Mouse (Mus musculus) urinary bladder, postnatal 36 days (tissue): Measurements from ENCODE around the gene E030018B13Rik.

Source experiments
- DNase-seq, 2 experiments: peaks; one replicate each; pipeline ENCODE4 v3.0.0; 2022; ENCODE audit warnings: low spot score in 2 of 2, mixed read lengths in 1 of 2

E030018B13Rik gene

GRCm38 (mm10) chr7:63917693-63918092, 1.0 kb downstream of the E030018B13Rik start:
- DNase-seq: peak in 1 of 2 experiments; percentile 69

GRCm38 (mm10) chr7:63918771-63919768, 2.4 kb downstream of the E030018B13Rik start:
- peak in 1 of 2 experiments; percentile 40 for DNase-seq

GRCm38 (mm10) chr7:63921909-63922562, 5.4 kb downstream of the E030018B13Rik start:
- DNase-seq: no peak

- no peak for DNase-seq
Measured at GRCm38 (mm10) chr7:63922571-63922970, 5.9 kb downstream of the E030018B13Rik start.

- DNase-seq: no peak
Measured at GRCm38 (mm10) chr7:63922975-63923374, 6.3 kb downstream of the E030018B13Rik start.

- DNase-seq: no peak
Measured at GRCm38 (mm10) chr7:63924151-63924550, 7.5 kb downstream of the E030018B13Rik start.

GRCm38 (mm10) chr7:63924747-63925412, 8.2 kb downstream of the E030018B13Rik start:
- peak; percentile 65 to 80 for DNase-seq

- DNase-seq: peak in 1 of 2 experiments; percentile 66
Measured at GRCm38 (mm10) chr7:63925413-63926360, 9.0 kb downstream of the E030018B13Rik start.

GRCm38 (mm10) chr7:63926492-63926891, 9.8 kb downstream of the E030018B13Rik start:
- DNase-seq: no peak

GRCm38 (mm10) chr7:63927121-63927520, 10.5 kb downstream of the E030018B13Rik start:
- no peak for DNase-seq

GRCm38 (mm10) chr7:63929080-63929479, 12.4 kb downstream of the E030018B13Rik start:
- no peak for DNase-seq

- no peak for DNase-seq
Measured at GRCm38 (mm10) chr7:63930132-63930531, 13.5 kb downstream of the E030018B13Rik start.

- no peak for DNase-seq
Measured at GRCm38 (mm10) chr7:63930766-63931165, 14.1 kb downstream of the E030018B13Rik start.

GRCm38 (mm10) chr7:63932461-63932860, 15.8 kb downstream of the E030018B13Rik start:
- DNase-seq: no peak

- DNase-seq: no peak
Measured at GRCm38 (mm10) chr7:63933905-63934304, 17.2 kb downstream of the E030018B13Rik start.

- no peak for DNase-seq
Measured at GRCm38 (mm10) chr7:63934530-63934929, 17.9 kb downstream of the E030018B13Rik start.

GRCm38 (mm10) chr7:63935809-63936187, 19.1 kb downstream of the E030018B13Rik start:
- no peak for DNase-seq

GRCm38 (mm10) chr7:63936188-63936985, 19.7 kb downstream of the E030018B13Rik start:
- peak; percentile 82 to 87 for DNase-seq

GRCm38 (mm10) chr7:63936986-63937235, 20.3 kb downstream of the E030018B13Rik start:
- DNase-seq: no peak
